In the genomic region with DNA sequence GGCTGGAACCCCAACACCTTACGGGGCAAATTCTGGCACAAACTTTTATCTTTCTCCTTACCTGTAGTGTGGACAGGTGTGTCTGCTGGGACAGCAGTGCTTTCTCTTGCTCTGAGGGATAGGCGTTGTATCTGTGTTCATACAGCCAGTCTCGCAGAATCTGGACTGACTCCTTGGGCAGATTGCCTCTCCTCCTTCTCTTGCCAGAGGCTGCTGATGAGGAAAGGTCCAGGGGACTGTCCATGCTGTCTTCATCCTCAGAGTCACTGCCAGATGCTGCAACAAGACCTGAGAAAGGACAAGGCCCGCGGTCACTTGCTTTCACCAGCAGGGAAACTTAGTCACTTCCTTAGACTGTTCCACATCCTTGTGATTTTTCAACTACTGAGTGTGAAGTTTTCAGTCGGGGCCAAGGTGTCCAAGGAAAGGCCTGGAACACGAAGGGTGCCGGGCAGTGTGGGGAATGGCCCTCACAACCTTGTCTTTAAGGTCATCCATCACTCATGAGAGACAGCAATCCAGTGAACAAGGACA, we compare ENCODE assay signal across 8 mouse cellular contexts. TPM values are rescaled to one million over a fixed set of nuclear protein-coding genes. Genes with fewer than 3 reads are reported as not detected.
DNase-seq lines count a peak whose midpoint lies in the region; ATAC-seq and TF ChIP-seq lines count a peak whose summit lies in the region.

No protein-coding gene starts in this region.

- H3K4me3 ChIP-seq in gastrocnemius, adult 2 months, result no peak overlapping the region
- no peak overlapping the region for H3K4me3 ChIP-seq in lung, embryonic 16.5 days (ENCODE audit: low read length)
- peak overlapping the region; percentile 98 for H3K4me3 ChIP-seq in myocyte

- peak overlapping the region; percentile 44; the same call in 1 of the 2 replicates for H3K9ac ChIP-seq in lung, embryonic 16.5 days (ENCODE audit: low read length)

- peaks cover 95% of the 10 kb centered on the region for H3K79me2 ChIP-seq in myocyte (ENCODE audit: control insufficient read depth, insufficient read depth)

- peaks cover 18% of the 10 kb centered on the region for H3K36me3 ChIP-seq in lung, embryonic 16.5 days (ENCODE audit: control insufficient read depth, insufficient read depth, low read length)
- H3K36me3 ChIP-seq in myocyte (ENCODE audit: control insufficient read depth, insufficient read depth), result peaks cover 50% of the 10 kb centered on the region

- no peak for TF ChIP-seq CTCF in gastrocnemius, adult 2 months (IDR thresholded peaks at IDR 0.05)

- intact Hi-C loops in gastrocnemius, adult 2 months (cut with DNase I), result loop anchor here (5.0 kb wide), 3 partner anchors 66 to 351 kb away; no protein-coding TSS in a partner anchor
- intact Hi-C loops in heart, postnatal 14 days (cut with DNase I), result loop anchor here (5.0 kb wide), 1 partner anchor 336 kb away; the partner anchor contains the start of gene Lpin2

- no peaks in the 10 kb centered on the region for H3K9me3 ChIP-seq in lung, embryonic 16.5 days (ENCODE audit: control insufficient read depth, low read length)

- 35% methylated on average over 8 of the region's 8 CpGs for whole genome bisulfite sequencing in lung, embryonic 16.5 days

- TF ChIP-seq POLR2A in myocyte (IDR thresholded peaks at IDR 0.05; ENCODE audit: insufficient read length, low read depth), result no peak

- peaks cover 22% of the 10 kb centered on the region for H3K4me1 ChIP-seq in lung, embryonic 16.5 days (replicated peaks; ENCODE audit: control insufficient read depth, insufficient read depth, low read length)

- peak overlapping the region; percentile 90; the same call in 1 of the 2 replicates for H3K27ac ChIP-seq in gastrocnemius, adult 2 months
- peak overlapping the region; percentile 74 for H3K27ac ChIP-seq in lung, embryonic 16.5 days (ENCODE audit: low read length)

- H3ac ChIP-seq in myocyte (ENCODE audit: control insufficient read depth, insufficient read length), result no peak overlapping the region

- H3K4me2 ChIP-seq in lung, embryonic 16.5 days (ENCODE audit: low read depth, low read length), result no peak overlapping the region
- peak overlapping the region; percentile 82 for H3K4me2 ChIP-seq in myocyte (ENCODE audit: low read depth)

- ATAC-seq in lung, embryonic 16.5 days (ENCODE audit: low read depth), result no peak
- ATAC-seq in erythroid progenitor cell, adult 5-6 weeks (replicated peaks; ENCODE audit: low FRiP score, poor library complexity, severe bottlenecking), result no peak

- no peaks in the 10 kb centered on the region for H3K27me3 ChIP-seq in lung, embryonic 16.5 days (ENCODE audit: control insufficient read depth, insufficient read depth, low read depth, low read length)
- no peaks in the 10 kb centered on the region for H3K27me3 ChIP-seq in myocyte (ENCODE audit: control insufficient read depth, insufficient read depth, insufficient read length)

- DNase-seq in gastrocnemius, adult 2 months, result peak; percentile 39
- no peak for DNase-seq in gastrocnemius, postnatal 10 days
- DNase-seq in lung, postnatal 4 days, result no peak
- peak; percentile 9 to 31 for DNase-seq in heart, postnatal 14 days
- DNase-seq in embryo, embryonic 10 days (ENCODE audit: low spot score), result no peak

TF ChIP-seq in myocyte, 11 proteins besides CTCF, POLR2A, EP300 and RAD21:
- TF ChIP-seq POLR2AphosphoS2 (IDR thresholded peaks at IDR 0.05; ENCODE audit: insufficient read length, low read depth) (peak; percentile 27), E2F4 (IDR thresholded peaks at IDR 0.05; ENCODE audit: insufficient read depth) (no peak)

RNA-seq across cellular contexts. Expression of gene Tgif1, which starts 7.2 kb away (rescaled TPM):
- total RNA-seq in gastrocnemius, adult 2 months (2021), result 1 to 10 TPM; 3.1 to 8.5 TPM
- 10 to 100 TPM in 1 of 2 experiments, 1 to 10 TPM in 1; 9.5 to 15.4 TPM for total RNA-seq in gastrocnemius, postnatal 10 days (2021)
- polyA plus RNA-seq in lung, embryonic 16.5 days (2015; fragmentation: Nextera tagmentation; extraction: Ambion mirVana), result 63.1 and 69.4 TPM in 2 replicates
- 10 to 100 TPM in 1 of 2 experiments, 1 to 10 TPM in 1; 8.5 to 10.1 TPM for total RNA-seq in heart, postnatal 14 days (2021)
- polyA plus RNA-seq in myocyte (2012; fragmentation: generic; extraction: Trizol), result 75.2 TPM
- 17.6 and 34.6 TPM in 2 replicates for total RNA-seq in erythroid progenitor cell, adult 5-6 weeks (2015; ENCODE audit: low replicate concordance)
- total RNA-seq in erythroid progenitor cell, adult 5-6 weeks (2017; ENCODE audit: low replicate concordance), result 1.8 and 4.2 TPM in 2 replicates

Comparison
In these comparisons a context has a peak if more than half of its experiments do, and no peak if none do; other contexts are left out.
1. DNase-seq: peak in gastrocnemius, adult 2 months (single experiment) and heart, postnatal 14 days (2 of 2); none in gastrocnemius, postnatal 10 days (single experiment), lung, postnatal 4 days (0 of 2) and embryo, embryonic 10 days (single experiment).